Mouse (Mus musculus) embryonic fibroblast, embryonic 13.5 days (primary cell): ENCODE results near the gene A730049H05Rik. TPM values are rescaled to one million over a fixed set of nuclear protein-coding genes. Genes with fewer than 3 reads are reported as not detected.

Experiments used
- H3K27ac ChIP-seq: 2 replicates; pipeline ENCODE4 v1.5.1; 2012; ENCODE audit warnings: low read length, control low read depth, inconsistent platforms; ENCODE audit not compliant: insufficient read depth
- H3K4me1 ChIP-seq: 2 replicates; pipeline ENCODE4 v1.6.1; 2011; ENCODE audit warnings: low read length; ENCODE audit not compliant: control insufficient read depth, insufficient read depth
- H3K4me3 ChIP-seq: 2 replicates; pipeline ENCODE4 v1.5.1; 2011; ENCODE audit warnings: mild to moderate bottlenecking, control low read depth, low read length; ENCODE audit not compliant: insufficient read depth
- CTCF ChIP-seq: IDR thresholded peaks from 2 replicates; pipeline ENCODE4 v1.5.1; 2011; ENCODE audit warnings: mild to moderate bottlenecking, control low read depth, low read length, moderate library complexity, borderline replicate concordance; ENCODE audit not compliant: insufficient read depth
- POLR2A ChIP-seq: IDR thresholded peaks from 2 replicates; pipeline ENCODE4 v1.6.1; 2011; ENCODE audit warnings: low read depth, mild to moderate bottlenecking, control low read depth, low read length, moderate library complexity
- polyA plus RNA-seq: library from polyadenylated mRNA; stranded (reverse); fragments of >200 nt; gene quantifications from 2 replicates; pipeline ENCODE4 v1.2.4, GENCODE M21; 2011; ENCODE audit warnings: low read depth; ENCODE audit not compliant: missing spikeins, insufficient read length

Gene A730049H05Rik
- polyA plus RNA-seq, 1 experiment = 0.56 TPM

DNA sequence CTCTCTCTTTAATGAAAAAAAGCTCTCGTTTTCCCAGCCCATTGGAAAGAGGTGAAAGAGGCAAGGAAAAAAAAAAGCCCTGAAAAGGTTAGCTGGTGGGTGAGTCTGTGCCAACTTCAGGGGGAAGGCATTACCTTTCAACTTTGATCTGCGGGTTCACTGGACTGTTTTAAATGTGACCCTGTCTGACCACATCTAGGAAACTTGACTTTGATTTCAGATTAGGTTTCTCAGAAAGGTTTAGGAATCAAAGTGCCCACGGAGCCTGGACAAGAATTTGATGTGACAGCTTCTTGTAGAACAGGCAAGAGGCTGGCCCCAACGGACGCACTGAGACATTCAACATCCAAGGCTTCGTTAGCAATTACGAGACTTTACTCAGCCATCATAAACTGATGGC, 7.7 kb downstream of the A730049H05Rik start:
- H3K4me1 ChIP-seq = peaks cover 11% of the 10 kb centered on the region
- TF ChIP-seq CTCF (no peak), POLR2A (no peak)

DNA sequence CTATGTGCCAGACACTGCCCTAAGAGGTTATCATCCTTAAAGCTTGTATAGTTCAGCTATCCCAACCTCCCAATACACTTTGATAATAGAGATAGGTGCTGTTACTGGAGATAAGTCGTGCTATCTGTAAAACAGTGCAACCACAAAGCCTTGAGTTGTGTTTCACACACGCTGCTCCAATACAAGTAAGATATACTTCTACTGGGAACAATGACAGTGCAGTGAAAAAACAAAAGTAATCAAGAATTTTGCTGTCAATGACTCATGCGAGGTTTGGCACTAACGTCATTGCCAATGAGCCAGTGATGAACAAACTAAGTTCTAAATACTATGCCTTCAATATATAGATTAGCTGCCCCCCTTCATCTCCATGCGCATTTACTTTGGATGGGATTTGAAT, 10.3 kb downstream of the A730049H05Rik start:
- H3K27ac ChIP-seq = peak overlapping the region; percentile 76; the same call in 1 of the 2 replicates
- H3K4me3 ChIP-seq = no peak overlapping the region
- H3K4me1 ChIP-seq = peaks cover 11% of the 10 kb centered on the region
- no peak for TF ChIP-seq POLR2A
- no peak for TF ChIP-seq CTCF

More for the DNA sequence above, 7.7 kb downstream of the A730049H05Rik start:
- Histone ChIP-seq H3K4me3 (no peak overlapping the region), H3K27ac (no peak overlapping the region)

DNA sequence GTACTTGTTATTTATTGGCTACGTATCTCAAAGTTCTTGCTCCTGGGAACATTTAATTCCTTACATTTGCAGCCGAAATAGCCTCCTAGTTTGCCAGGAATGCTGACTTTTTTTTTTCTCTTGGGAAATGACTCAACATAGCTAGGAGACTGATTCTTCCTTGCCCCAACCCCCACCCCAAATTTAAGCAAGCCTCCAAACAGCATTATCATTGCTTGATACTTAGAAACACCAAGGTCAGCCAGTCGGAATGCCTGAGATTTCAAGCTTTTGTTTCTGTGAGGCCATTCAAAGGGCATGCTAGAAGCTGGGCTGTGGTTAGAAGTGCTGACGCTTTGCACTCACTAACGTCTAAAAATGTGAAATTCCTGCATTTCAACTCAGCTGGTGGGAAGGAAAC, 11.1 kb downstream of the A730049H05Rik start:
- TF ChIP-seq CTCF (no peak), POLR2A (no peak)
- Histone ChIP-seq H3K4me3 (no peak overlapping the region), H3K27ac (peak overlapping the region; percentile 83), H3K4me1 (peaks cover 7% of the 10 kb centered on the region)

DNA sequence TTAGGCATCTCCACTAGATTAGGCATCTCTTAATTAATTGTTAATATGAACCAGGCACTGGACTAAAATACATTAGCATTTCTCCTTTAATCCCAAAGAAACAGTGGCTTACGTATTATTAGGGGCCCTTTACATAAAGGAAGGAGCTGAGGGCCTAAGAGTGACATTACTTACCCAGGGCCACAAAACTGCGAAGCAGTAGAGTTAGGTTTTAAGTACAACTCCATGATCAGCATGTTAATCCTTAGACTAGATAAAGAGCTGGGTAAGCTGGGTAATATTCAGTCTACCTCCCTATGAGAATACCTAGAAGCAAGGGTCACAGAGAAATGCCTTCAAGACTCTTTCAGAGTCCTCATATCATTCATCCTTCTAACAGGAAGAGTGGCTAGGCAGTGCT, 12.9 kb downstream of the A730049H05Rik start:
- no peak overlapping the region for H3K27ac ChIP-seq
- H3K4me1 ChIP-seq = peaks cover 7% of the 10 kb centered on the region
- TF ChIP-seq POLR2A (no peak), CTCF (no peak)
- H3K4me3 ChIP-seq = no peak overlapping the region

DNA sequence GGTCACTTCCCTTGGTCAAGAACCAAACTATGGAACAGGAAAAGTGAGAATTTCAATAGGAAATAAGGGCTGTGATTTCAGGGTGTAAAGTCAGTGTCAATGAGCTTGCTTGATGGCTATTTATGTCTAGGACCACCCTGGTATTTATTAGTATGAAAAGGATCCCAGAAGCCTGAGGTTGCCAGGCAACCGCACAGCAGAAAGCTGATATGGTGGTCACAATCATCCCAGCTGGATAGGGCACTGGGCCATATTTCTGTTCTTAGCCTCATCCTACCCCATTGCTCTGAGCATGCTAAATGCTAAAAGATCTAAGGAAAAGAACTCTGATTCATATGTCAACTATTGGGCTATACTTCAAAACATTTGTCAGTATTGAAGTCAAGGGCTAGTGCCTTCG, 14.8 kb downstream of the A730049H05Rik start:
- TF ChIP-seq CTCF = no peak
- no peak for TF ChIP-seq POLR2A
- Histone ChIP-seq H3K4me1 (peaks cover 7% of the 10 kb centered on the region), H3K27ac (no peak overlapping the region), H3K4me3 (no peak overlapping the region)

DNA sequence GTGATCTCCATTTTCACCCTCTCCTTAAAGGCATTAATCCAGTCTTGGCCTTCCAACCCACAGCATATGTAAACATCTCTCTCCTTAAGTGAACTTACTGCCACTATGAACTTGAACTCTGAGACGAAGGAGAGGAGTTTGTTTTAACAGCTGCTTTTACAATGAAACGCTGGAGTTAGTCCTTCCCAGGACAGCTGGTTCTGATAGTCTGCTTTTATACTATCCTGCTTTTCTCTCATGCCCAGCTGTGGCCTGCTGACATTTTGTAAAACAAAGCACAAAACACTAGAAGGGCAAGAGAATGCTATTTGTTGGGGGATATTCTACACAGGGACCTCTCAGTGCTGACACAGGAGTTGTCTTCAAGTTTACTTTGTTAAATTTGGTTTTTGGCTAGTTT, 25.7 kb downstream of the A730049H05Rik start:
- Histone ChIP-seq H3K27ac (no peak overlapping the region; the same call in 1 of the 2 replicates), H3K4me3 (no peak overlapping the region), H3K4me1 (no peaks in the 10 kb centered on the region)
- TF ChIP-seq CTCF (no peak), POLR2A (no peak)

DNA sequence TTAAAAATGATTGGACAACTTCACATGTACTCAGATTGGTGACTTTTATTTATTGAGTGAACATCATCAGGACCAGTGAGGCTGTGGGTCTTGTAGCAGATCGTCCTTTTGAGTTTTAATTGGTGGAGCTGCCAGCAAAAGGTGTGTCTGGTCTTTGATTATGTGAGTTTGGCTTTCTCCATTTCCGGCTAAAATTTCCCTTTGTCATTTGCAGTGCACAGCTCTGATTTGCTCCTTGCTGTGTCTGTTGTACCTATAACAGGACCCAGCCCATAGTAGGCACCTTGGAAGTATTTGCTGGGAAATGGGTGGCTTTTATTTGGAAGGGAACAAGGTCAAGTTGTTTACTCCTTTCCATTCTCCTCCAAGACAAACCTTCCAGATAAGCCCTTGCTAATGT, 27.2 kb downstream of the A730049H05Rik start:
- TF ChIP-seq CTCF (no peak), POLR2A (no peak)
- Histone ChIP-seq H3K4me1 (no peaks in the 10 kb centered on the region), H3K4me3 (no peak overlapping the region), H3K27ac (no peak overlapping the region)

DNA sequence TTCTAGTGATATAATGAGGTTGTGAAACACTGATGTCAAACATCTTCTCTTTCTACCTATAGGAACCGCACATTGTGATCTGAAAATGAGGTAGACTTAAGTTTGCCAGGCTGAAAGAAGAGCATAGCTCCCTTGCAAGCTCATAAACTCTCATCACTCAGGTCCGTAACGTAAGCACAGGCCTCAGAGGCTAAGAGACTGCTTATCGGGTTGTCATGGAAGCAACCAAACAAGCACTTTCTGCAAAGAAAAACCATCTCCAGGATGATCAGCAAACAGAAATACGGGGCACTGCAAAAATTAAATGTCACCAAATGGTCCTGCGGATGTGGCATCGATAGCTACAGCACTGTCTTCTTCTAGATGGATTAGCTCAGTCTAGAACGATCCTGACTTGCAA, 29.6 kb downstream of the A730049H05Rik start:
- Histone ChIP-seq H3K4me3 (no peak overlapping the region), H3K4me1 (no peaks in the 10 kb centered on the region)
- TF ChIP-seq CTCF (no peak), POLR2A (no peak)

DNA sequence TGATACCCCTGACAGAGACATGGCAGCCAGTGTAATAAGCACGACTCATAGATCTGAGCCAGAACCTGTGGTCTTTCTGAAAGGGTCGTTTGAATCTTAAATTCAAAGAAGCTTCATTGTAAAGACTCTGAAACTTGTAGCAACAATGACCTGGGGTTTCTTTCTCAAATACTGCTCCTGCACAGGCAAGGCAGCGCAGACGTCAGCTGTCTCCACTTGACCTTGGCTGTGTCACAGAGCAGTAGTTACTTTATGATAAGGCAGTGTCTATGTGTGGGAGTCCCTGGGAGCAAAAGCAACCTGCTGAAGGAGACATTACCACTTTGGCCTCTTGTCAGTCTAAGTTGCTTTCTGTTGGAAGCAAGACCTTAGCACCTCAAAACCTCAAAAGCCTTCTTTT, 30.3 kb downstream of the A730049H05Rik start:
- TF ChIP-seq POLR2A (no peak), CTCF (no peak)
- Histone ChIP-seq H3K4me1 (no peaks in the 10 kb centered on the region), H3K27ac (no peak overlapping the region), H3K4me3 (no peak overlapping the region)

More for the DNA sequence above, 29.6 kb downstream of the A730049H05Rik start:
- no peak overlapping the region for H3K27ac ChIP-seq

DNA sequence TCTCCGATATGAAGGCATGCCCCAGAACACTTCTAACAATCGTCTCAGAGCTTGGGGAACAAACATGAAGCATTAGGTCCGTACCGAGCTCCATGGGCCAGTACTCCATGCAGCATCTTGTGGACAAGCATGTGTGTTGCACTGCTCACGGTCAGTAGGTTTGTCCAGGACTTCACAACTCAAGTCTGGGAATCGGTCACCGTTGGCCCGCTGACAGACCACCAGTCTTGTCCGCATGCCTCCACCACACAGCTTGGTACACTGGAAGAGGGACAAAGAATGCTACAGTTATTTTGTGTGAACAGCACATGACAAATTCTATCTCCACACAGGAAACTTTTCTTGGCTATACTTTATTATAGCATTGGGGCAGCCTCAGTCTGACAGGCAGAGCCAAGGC, 32.9 kb downstream of the A730049H05Rik start:
- H3K27ac ChIP-seq = no peak overlapping the region
- no peaks in the 10 kb centered on the region for H3K4me1 ChIP-seq
- TF ChIP-seq CTCF (no peak), POLR2A (no peak)
- no peak overlapping the region for H3K4me3 ChIP-seq

DNA sequence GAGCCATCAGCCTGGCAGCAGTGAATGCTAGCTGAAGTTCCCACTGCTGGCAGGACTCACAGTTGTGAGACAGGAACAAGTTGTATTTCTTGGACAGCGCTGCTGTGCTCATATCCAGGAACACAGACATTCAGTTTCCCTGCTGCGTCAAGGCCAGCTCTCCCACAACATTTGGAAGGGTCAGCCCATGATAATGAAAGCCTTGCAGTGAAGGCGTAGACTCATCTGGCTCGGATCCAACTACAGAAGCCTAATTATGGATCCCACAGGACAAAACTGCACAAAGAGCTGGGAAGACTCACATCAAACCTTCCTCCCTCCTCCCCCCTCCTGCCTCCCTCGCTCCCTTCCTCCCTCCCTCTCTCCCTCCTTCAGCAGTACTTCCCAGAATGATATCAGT, 34.0 kb downstream of the A730049H05Rik start:
- no peak overlapping the region for H3K27ac ChIP-seq

More for the DNA sequence above, 34.0 kb downstream of the A730049H05Rik start:
- Histone ChIP-seq H3K4me1 (no peaks in the 10 kb centered on the region), H3K4me3 (no peak overlapping the region)
- TF ChIP-seq CTCF (no peak), POLR2A (no peak)
